Mouse (Mus musculus) thymus, postnatal 25 days (tissue): ENCODE results near the gene Gm20388.
"Not testable (repeated sequence)": the region's sequence is repeated elsewhere in the genome, so short reads cannot be mapped to it uniquely, and the experiment has no call there.

Source experiments
- DNase-seq: peaks from one replicate; pipeline ENCODE4 v3.0.0; 2022

The Gm20388 gene

GRCm38 (mm10) chr8:123503801-123504467, 3593.3 kb downstream of the Gm20388 start:
- no peak for DNase-seq

- no peak for DNase-seq
Observed at GRCm38 (mm10) chr8:123504591-123505195, 3594.1 kb downstream of the Gm20388 start.

GRCm38 (mm10) chr8:123505267-123505666, 3594.6 kb downstream of the Gm20388 start:
- DNase-seq: no peak

- DNase-seq: no peak
Observed at GRCm38 (mm10) chr8:123505695-123506094, 3595.1 kb downstream of the Gm20388 start.

GRCm38 (mm10) chr8:123507153-123507552, 3596.5 kb downstream of the Gm20388 start:
- DNase-seq: no peak

- no peak for DNase-seq
Observed at GRCm38 (mm10) chr8:123510819-123511218, 3600.2 kb downstream of the Gm20388 start.

- DNase-seq: no peak
Observed at GRCm38 (mm10) chr8:123514136-123514535, 3603.5 kb downstream of the Gm20388 start.

- DNase-seq: peak; percentile 87
Observed at GRCm38 (mm10) chr8:123514781-123515539, 3604.3 kb downstream of the Gm20388 start, which contains the start of gene Dbndd1. Gene Dbndd1 (minus strand): TSS chr8:123515463.

- no peak for DNase-seq
Observed at GRCm38 (mm10) chr8:123515540-123515897, 3604.9 kb downstream of the Gm20388 start.

- no peak for DNase-seq
Observed at GRCm38 (mm10) chr8:123516596-123516995, 3606.0 kb downstream of the Gm20388 start.

- no peak for DNase-seq
Observed at GRCm38 (mm10) chr8:123518172-123518571, 3607.5 kb downstream of the Gm20388 start.

GRCm38 (mm10) chr8:123518667-123519066, 3608.0 kb downstream of the Gm20388 start, which contains the start of gene Gas8:
Gene Gas8 (plus strand): TSS chr8:123518834.
- peak; percentile 86 for DNase-seq

GRCm38 (mm10) chr8:123520048-123520447, 3609.4 kb downstream of the Gm20388 start:
- DNase-seq: not testable (repeated sequence)

- DNase-seq: no peak
Observed at GRCm38 (mm10) chr8:123527720-123528489, 3617.3 kb downstream of the Gm20388 start.

GRCm38 (mm10) chr8:123536242-123536989, 3625.8 kb downstream of the Gm20388 start:
- no peak for DNase-seq

GRCm38 (mm10) chr8:123536990-123537380, 3626.3 kb downstream of the Gm20388 start:
- DNase-seq: no peak

GRCm38 (mm10) chr8:123537641-123538040, 3627.0 kb downstream of the Gm20388 start:
- peak; percentile 20 for DNase-seq

- DNase-seq: not testable (repeated sequence)
Observed at GRCm38 (mm10) chr8:123564221-123564620, 3653.6 kb downstream of the Gm20388 start.

- DNase-seq: peak; percentile 3
Observed at GRCm38 (mm10) chr8:123575386-123575785, 3664.7 kb downstream of the Gm20388 start.

GRCm38 (mm10) chr8:123600666-123601172, 3690.1 kb downstream of the Gm20388 start:
- not testable (repeated sequence) for DNase-seq

GRCm38 (mm10) chr8:123601457-123601856, 3690.8 kb downstream of the Gm20388 start:
- DNase-seq: not testable (repeated sequence)

- not testable (repeated sequence) for DNase-seq
Observed at GRCm38 (mm10) chr8:123612652-123613051, 3702.0 kb downstream of the Gm20388 start.
